Mouse (Mus musculus): ENCODE results near the gene Dirc2. TPM values are rescaled to one million over a fixed set of nuclear protein-coding genes. Genes with fewer than 3 reads are reported as not detected.

Dirc2 gene
- total RNA-seq, 2 experiments from 2014 or later, result 89.2 to 93.1 TPM

DNA sequence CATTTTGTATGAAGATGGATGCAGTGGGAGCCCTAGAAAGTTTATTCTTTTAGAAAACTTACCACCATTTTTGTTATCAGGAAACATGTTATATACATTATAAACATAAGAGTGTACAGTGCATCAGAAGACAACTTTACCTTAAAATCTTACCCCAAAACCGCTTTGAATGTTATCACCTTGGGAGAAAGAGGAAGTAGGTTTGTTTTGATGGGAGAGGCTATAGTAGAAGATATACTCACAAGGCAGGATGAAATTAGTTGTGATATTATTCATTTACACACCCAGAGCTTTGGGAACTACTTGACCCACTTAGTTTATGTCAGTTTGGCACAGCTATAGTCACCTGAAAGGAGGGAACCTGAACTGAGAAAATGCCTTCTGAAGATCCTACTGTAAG lies 6.7 kb upstream of the Dirc2 start:
- no peak for DNase-seq (ENCODE audit: low spot score in 2 of 2)

DNA sequence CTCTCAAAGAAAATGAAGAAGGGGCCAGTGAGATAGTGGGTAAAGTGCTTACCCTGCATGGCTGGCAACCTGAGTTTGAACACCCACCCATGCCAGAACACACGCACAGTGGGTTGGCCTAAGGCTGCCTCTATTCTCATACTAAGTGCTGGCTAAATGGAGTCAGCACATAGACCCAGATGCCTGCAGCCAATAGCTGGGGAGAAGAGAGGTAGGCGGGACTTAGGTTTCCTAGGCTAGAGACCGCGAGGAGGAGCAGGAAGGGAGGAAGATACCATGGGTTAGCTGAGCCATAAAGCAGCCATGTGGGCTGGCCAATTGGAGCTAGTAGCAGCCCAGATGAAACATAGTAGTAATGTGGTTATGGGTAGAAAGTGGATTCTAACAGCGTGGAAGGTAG lies 3.4 kb upstream of the Dirc2 start:
- DNase-seq (ENCODE audit: low spot score in 2 of 2), result no peak

DNA sequence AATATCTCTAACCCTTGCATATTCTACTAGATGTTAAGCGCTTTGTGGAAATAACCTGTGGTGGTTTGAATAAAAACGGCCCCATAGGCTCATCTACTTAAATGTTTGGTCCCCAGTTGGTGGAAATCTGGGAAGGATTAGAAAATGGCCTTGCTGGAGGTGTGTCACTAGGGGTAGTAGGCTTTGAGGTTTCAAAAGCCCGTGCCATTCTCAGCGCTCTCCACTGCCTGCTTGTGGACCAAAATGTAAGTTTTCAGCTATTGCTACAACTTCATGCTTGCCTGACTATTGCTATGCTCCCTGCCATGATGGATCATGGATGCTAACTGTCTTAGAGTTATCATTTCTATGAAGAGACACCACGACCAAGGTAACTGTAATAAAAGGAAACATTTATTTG lies 2.5 kb upstream of the Dirc2 start:
- DNase-seq (ENCODE audit: low spot score in 2 of 2), result no peak

DNA sequence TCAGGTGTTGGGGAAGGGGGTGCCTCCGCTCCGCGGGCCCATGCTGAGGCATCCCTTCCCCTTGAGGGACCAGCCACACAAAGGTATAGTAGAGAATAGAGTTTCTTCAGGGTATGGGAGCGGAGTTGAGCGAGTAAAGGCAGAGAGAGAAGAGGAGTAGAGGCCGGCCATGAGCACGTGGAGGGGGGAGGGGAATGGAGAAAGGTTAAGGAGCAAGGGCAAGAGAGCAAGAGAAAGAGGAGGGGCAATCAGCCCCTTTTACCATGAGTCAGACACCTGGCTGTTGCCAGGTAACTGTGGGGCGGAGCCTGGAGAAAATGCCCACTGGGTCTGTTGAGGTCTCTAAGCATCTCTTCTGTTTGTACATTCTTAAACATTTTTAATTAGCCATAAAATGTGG lies 2.0 kb upstream of the Dirc2 start:
- no peak for DNase-seq (ENCODE audit: low spot score in 2 of 2)

DNA sequence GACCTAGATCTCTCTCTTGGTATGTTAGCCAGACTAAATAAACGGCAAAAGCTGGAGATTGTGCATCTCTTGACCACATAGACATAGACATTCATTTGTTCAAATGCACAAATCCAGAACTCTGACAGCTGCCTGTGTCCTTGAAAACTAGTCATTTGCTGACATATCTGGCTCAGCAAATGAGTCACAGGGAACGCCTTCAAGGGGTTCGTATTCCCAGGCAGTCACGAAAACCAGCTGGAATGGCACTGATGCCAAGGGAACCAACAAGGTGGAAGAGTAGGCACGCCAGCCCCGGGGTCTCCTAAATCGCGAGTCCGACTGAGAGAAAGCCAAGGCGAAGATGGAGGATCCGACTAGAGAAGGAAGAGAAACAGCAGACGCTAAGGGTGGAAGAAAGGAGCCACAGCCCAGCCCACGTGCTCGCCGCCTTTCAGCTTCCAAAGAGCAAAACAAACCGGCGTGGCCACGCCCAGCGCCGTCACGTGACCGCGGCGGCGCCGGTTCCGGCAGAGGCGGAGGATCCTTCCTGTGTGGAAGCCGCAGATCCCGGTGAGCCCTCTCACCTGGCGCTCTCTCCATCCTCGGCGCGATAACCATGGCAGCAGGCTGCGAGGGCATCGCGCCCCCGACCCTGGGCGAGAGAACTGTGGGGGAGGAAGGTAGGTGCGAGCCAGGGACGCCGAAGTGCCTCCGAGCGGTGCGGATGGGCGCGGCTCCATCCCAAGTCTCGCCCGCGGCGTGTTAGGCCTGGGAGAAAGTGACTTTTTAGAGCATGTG lies 912 bp upstream of the Dirc2 start, which contains the start of gene Hspbap1:
TSS of gene Hspbap1 (plus strand) at position 498 of the 780 bp plus-strand sequence.
- peak; percentile 83 to 89 for DNase-seq (ENCODE audit: low spot score in 2 of 2)

DNA sequence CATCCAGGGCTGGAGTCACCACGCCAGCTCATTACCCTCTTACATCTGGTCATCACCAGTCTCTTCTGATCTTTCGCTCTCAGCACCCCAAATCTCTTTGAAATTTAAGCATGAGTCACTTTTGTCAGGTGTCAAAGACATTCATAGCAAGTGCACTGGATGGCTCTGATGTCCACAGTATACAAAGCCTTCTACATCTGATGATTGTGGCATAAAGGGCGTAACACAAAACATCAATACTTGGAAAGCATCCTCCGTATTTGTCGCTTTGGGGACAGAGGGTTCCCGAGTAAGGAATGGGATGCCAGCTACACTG lies 729 bp downstream of the Dirc2 start:
- no peak for DNase-seq (ENCODE audit: low spot score in 2 of 2)

DNA sequence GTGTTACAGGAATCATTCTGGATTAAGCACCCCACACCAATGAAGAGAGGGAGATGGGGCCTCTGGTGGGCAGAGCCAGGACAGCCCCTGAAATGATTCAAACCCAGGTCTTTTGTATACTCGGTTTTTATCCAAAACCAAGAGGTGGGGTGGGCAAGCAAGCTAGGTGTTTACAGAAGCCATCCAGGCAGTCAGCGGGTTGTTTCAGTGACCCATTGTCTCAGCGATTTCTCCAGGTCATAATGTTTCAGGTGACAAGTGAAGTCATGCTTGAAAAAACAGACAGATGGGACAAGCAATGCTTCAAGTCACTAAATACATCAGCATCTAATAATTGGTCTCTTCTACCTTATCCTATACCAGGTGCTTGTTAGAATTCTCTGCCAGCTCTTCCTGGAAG lies 2.8 kb downstream of the Dirc2 start:
- no peak for DNase-seq (ENCODE audit: low spot score in 2 of 2)

DNA sequence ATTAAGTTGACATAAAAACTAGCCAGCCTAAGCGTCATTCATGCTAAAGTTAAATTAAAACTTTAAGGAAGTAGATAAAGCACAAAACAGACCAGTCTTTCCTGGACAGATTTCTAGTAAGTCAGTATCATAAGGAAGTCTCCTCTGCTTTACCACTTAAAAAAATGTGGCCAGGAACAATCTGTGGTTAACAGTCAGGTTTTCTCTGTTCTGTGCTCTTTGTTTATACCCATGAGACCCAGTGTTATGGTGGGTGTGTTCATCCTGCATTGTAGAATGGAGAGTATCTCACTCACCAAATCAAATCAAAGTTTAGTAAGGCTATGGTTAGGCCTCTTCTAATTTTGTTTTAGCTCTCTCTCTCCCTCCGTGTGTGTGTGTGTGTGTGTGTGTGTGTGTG lies 3.7 kb downstream of the Dirc2 start:
- no peak for DNase-seq (ENCODE audit: low spot score in 2 of 2)

DNA sequence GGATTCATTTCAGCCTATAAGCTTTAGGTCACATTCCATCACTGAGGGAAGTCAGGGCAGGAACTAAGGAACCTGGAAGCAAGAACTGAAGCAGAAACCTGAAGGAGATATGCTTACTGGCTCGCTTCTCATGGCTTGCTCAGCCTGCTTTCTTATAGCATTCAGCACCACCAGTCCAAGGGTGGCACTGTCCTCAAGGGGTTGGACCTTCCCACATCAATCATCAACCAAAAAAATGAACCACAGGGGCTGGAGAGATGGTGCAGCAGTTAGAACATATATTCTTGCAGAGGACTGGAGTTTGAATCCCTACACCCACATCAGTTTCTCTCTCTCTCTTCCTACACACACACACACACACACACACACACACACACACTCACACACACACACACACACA lies 4.2 kb downstream of the Dirc2 start:
- no peak for DNase-seq (ENCODE audit: low spot score in 2 of 2)

DNA sequence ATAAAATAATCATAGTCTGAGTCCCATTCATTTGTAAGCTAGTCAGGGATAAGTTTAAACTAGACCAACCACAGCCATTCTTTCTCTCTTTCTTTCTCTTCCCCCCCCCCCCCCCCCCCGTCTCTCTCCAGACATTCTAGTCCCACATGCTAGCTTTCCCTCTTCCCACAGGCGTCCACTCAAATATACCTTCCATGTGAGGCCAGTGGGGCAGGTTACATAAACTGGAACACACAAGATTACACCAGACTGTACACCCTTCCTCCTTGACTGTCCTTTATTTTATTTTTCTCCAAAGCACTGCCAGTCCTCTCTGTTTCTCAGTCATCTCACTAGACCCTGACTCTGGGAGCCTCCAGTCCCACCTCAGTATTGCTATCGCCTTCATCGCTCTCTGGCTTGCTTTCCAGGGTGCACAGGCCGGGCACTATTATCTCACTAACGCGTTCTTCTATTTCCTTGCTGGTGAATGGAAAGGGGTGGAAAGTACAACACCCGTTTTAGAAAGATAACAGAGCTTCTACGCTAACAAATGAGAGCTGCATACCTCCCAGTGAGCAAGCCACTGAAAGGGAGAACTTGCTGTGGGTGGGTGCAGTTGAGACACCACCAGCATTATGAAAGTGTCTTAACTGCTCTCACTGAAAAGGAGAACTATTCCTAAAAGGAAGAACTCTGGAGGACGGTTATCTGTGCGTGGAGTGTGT lies 5.4 kb downstream of the Dirc2 start:
- no peak for DNase-seq (ENCODE audit: low spot score in 2 of 2)

DNA sequence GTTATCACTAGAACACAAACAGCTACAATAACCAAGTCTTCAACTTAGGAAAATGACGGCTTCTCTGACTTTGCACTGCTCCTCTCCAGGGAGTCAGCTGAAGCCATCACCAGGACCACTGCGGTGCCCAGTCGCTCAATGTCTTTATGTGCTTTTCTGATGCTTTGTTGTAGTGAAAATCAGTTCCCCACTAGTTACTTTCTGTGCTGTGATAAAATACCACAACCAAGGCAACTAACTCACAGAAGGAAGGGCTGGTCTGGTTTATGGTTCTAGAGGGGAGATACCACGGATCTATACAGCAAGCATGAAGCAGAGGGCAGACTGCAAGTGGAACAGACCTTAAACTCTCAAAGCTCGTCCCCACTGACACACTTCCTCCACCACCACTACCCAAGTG lies 9.8 kb downstream of the Dirc2 start:
- DNase-seq (ENCODE audit: low spot score in 2 of 2), result no peak

DNA sequence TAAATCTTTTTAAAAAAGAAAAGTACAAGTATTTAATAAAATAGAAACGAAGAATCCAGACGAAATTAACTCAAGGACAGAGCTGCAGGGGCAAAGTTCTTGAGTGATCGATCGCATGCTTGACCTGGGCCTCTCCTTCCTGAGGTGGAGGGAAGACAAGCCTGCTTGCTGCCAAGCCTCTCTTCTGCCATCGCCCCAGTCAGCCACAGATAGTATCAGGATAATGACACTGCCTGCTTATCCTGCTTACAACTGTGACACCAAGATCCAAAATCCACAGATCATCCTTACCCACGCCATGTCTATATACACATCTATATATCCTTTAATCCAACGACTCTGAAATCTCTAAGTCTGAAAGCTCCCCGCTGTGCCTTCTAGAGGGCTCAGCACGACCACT lies 12.5 kb downstream of the Dirc2 start:
- DNase-seq (ENCODE audit: low spot score in 2 of 2), result no peak

DNA sequence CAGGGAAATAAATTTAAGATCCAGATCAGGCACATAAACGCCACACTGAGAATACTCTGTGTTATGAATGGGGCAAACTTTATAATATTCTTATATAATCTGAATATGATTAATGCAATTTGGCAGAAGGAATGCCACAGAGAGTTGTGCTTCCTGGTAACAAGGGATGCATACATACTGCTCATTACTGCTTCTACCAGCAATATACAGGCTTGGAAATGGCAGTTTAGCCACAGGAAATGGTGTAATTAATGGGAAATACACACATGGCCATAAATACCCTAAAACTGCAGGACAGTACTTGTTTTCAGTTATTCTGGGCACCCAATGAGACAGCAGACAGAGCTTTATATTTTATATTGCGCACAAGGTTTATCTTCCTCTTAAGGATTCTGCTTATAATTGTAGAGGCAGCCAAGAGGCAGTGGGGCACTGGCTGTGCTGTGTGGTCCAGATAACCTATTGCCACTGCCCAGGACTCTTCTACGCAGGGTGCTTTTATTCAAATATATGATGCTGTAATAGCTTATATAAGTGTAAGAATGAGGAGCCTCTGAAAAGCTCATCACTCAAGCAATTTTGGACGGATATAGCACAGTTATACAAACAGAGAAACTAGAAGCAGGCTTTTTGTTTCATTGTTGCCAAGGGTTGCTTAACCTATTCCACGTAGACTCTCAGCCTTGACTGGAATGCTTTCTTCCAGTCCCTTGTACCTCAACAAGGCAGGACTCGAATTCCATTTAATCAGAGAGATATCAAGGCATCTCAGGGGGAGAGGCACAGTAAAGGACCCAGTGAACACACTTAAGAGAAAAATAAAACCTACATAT lies 13.4 kb downstream of the Dirc2 start:
- DNase-seq (ENCODE audit: low spot score in 2 of 2), result no peak

DNA sequence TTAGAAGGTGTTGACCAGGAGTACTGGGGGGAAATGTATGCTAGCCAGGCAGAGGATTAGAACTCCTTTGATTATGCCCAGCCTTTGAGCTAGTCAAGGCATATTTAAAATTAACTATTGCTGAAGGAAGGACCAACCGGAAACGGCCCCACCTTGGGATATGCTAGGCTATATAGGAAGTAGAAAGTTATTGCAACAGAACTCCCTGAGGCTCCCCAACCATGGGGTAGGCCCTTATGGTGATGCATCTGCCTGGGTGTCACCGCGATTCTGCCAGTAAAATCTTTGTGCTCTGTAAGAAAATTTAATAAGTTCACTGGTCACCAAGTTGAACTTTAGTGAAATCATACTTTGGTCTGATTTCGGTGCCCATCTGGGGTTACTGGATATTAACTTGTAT lies 15.2 kb downstream of the Dirc2 start:
- no peak for DNase-seq (ENCODE audit: low spot score in 2 of 2)

DNA sequence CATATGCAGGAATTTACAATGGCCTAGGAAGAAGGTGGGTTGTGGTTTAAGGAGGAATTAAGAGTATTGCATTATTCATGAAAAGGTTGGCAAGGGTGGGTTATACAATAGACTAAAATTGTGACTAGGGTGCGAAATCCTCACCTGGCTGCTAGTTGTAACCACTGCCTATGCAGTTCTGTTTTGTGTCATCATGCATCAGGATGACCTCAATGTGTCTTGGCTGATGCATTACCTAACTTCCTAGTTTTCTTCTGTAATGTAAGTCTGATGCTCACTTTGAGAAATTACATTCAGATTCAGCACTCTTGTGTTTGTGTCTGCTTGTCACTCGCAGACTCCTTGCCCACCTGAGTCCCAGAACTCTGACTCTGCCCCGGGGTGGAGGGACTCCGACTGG lies 17.3 kb downstream of the Dirc2 start:
- no peak for DNase-seq (ENCODE audit: low spot score in 2 of 2)

DNA sequence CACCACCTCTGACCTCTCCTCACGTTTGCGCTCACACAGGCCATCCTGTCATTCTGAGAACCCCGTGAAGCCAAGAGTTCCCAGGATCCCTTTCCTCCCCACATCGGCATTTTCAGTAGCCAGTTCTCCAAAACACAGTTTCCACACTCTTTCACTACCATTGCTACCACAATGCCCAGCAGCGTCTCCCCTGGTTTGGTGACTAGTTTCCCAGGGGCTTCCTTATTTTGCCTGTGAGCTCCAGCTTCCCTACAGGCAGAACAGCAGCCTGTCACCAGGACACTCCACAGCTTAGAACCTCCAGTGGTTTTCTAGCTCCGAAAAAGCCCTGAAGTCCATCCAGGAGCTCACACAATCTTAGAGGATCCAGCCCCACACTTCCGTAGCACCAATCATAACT lies 19.8 kb downstream of the Dirc2 start:
- no peak for DNase-seq (ENCODE audit: low spot score in 2 of 2)

DNA sequence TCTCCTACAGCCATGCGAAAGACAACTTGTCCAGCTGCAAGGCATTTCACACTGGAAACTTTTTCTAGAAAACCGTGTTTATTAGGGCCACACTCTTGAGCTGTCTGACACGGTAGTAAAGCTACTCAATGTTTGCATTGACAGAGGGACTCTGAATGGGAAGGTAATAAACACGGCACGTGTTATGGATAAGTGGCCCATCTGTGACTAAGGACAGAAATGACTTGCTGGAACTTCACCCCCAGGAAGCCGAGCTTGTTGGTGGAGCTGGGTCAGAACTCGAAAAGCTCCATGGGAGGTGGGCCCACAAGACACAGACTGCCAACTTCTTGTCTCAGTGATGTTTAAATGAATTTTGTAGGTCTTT lies 20.9 kb downstream of the Dirc2 start:
- DNase-seq (ENCODE audit: low spot score in 2 of 2), result no peak

DNA sequence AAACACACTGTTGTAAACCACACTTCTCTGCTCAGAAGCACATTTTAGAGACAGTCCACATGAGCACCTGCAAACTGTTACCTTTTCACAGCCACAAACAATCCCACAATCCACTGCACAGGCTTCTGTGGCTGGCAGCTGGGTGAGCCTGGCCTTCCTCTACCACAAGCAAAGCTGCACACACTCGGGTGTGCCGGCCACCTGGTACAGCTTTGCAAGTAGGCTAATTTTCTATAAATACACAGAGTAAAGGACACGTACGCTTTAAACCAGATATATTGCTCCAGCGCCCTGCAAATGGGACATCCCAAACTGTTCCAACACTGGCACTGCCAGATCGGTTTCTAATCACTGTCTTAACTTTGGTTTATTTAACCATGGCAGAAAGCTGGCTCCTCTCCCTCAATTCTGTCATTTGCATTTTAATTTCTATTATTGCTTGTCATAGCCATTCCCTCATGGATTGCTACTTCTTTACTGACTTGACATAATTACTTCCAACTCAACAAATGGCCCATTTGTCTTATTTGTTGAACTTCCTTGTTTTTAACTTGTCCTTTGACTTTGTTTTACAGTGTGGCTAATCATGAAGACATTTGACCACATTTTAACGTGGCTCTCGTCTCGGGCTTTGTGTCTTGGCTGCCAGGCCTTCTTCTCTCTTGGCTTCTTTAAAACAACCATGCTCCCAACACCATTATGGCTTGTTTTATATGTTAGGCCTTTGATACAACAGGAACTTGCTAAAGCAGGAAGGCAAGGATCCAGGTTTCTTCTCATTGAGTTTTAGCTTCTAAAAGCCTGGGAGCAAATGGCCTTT lies 21.5 kb downstream of the Dirc2 start:
- no peak for DNase-seq (ENCODE audit: low spot score in 2 of 2)

DNA sequence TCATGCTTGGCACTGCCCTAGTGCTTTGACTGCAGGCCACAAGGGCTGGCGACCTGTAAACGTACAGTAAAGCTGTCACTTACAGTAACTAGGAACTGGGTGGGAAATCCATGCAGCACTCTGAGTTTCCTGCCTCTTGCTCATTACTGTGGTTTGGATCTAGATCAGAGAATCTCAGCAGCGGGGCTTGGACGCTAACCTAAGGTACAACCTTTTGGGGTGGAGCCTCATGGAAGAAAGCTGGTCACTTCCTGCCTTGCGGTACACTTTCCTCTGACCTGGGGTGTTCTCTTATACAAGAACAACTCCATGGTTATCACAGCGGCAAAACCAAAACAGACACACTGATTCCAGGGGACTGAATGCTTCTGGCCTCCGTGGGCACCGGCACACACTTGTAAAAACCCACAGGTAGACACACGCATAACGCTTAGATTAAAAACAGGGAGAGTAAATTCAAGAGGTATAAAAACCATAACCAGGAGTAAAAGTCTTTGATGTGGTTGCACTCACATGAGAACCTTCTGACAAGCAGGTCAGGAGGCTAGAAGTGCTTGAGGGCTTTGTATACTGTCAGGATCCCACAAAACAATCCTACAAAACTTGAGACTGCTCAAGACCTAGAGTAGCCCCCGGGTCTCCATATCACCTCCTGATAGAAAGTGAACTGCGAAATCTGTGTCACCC lies 26.8 kb downstream of the Dirc2 start:
- DNase-seq (ENCODE audit: low spot score in 2 of 2), result no peak

DNA sequence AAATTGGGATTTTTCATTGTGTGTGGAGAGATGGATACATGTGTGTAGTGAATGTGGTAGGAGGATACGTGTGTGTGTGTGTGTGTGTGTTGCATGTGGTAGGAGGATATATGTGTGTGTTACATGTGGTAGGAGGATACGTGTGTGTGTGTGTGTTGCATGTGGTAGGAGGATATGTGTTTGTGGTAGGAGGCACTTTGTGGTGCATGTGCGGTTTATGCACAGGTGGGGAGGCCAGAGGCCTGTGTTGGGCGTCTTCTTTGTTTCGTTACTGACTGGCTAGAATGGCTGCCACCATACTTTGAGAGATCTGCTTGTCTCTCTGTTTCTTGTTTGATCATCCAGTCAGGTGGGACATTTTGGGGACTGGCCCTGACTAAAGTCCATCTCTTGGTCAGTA lies 27.5 kb downstream of the Dirc2 start:
- DNase-seq (ENCODE audit: low spot score in 2 of 2), result no peak

DNA sequence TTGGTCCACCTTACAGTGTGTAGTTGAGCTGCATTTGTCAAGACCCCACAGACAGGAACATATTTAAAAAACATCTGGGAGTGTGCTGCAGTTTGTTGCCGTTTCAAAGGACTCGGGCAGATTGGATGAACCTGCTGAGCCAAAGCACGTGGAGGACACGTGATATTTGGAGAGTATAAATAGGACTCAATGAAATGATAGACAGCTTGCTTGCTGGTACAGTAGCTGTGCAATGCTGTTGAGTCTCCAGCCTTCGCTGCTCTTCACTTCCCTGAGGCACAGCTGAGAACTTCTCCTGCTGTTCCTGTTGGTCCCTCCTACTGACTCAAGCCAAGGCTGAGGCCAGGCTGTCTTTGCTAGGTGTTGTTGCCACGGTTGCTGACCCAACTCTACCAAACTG lies 28.2 kb downstream of the Dirc2 start:
- no peak for DNase-seq (ENCODE audit: low spot score in 2 of 2)
